Mouse (Mus musculus): ENCODE data around the gene Sirpa. TPM values are rescaled to one million over a fixed set of nuclear protein-coding genes. Genes with fewer than 3 reads are reported as not detected.
A peak's percentile ranks its signal among the peaks of the same experiment; 100 is the strongest.

Sirpa gene
- total and polyA plus RNA-seq, 3 experiments, result 20.4 to 30.6 (median 27.1) TPM

- TF ChIP-seq IRF4 (IDR thresholded peaks at IDR 0.05; ENCODE audit: low read depth, low read length) (peak; percentile 63), MAZ (IDR thresholded peaks at IDR 0.05; ENCODE audit: low read depth, low read length) (no peak), MAFK (IDR thresholded peaks at IDR 0.05; ENCODE audit: insufficient replicate concordance, low read length) (no peak)
- dilution Hi-C loops (cut with MboI; ENCODE audit: extremely low pct_ligation_motif_present, extremely low pct_unique_long_range_greater_than_20kb, low sequenced_read_pairs) (no loop called here), in situ Hi-C loops (cut with MboI; ENCODE audit: low pct_ligation_motif_present, low pct_unique_long_range_greater_than_20kb, low sequenced_read_pairs) (no loop called here)
- no peaks in the 10 kb centered on the region for H3K9me3 ChIP-seq (replicated peaks; ENCODE audit: low read length)
- DNase-seq (ENCODE audit: extremely low read depth), result peak; percentile 78
- H3K27ac ChIP-seq (ENCODE audit: insufficient read depth, low read depth), result peak overlapping the region; percentile 78; the same call in 1 of the 2 replicates
- H3K4me2 ChIP-seq (ENCODE audit: insufficient read depth, low read depth, poor library complexity, severe bottlenecking), result peak overlapping the region; percentile 43; the same call in 1 of the 2 replicates
- H3K9ac ChIP-seq (ENCODE audit: insufficient read depth, low read depth), result no peak overlapping the region
- H3K4me3 ChIP-seq (replicated peaks in 1 of 3; ENCODE audit: low read depth in 2 of 3, low read length in 2 of 3, poor library complexity in 1 of 3), result no peak overlapping the region
- H3K4me1 ChIP-seq (ENCODE audit: control insufficient read depth in 1 of 2, insufficient read depth in 2 of 2), result peaks cover 26 to 57% of the 10 kb centered on the region in 2 experiments
- no peaks in the 10 kb centered on the region for H3K79me2 ChIP-seq (replicated peaks; ENCODE audit: control insufficient read depth, extremely low read depth, insufficient read depth, poor library complexity, severe bottlenecking)
- peaks cover 13 to 63% of the 10 kb centered on the region in 2 experiments for H3K36me3 ChIP-seq (replicated peaks in 1 of 2; ENCODE audit: control insufficient read depth in 1 of 2, insufficient read depth in 1 of 2, low read length in 1 of 2)
- no peaks in the 10 kb centered on the region for H3K27me3 ChIP-seq (replicated peaks)
Observed at GRCm38 (mm10) chr2:129625845-129626244, 33.2 kb downstream of the Sirpa start.

- peak; percentile 34; the same call in 1 of the 2 replicates for TF ChIP-seq IRF4 (IDR thresholded peaks at IDR 0.05; ENCODE audit: low read depth, low read length)
- TF ChIP-seq BHLHE40 (IDR thresholded peaks at IDR 0.05; ENCODE audit: low read depth, low read length), result peak; percentile 64; the same call in 1 of the 2 replicates
- TF ChIP-seq MAX (IDR thresholded peaks at IDR 0.05; ENCODE audit: low read length), result 0 out of 2 replicates have a peak, but pooled peaks have one; percentile 21
- no peak for TF ChIP-seq RAD21 (IDR thresholded peaks at IDR 0.05; ENCODE audit: low read depth, low read length)
- no peak for TF ChIP-seq POLR2A (IDR thresholded peaks at IDR 0.05; ENCODE audit: low read depth, low read length)
- 0 out of 2 replicates have a peak, but pooled peaks have one; percentile 9 for TF ChIP-seq MAFK (IDR thresholded peaks at IDR 0.05; ENCODE audit: insufficient replicate concordance, low read length)
- TF ChIP-seq EP300 (IDR thresholded peaks at IDR 0.05; ENCODE audit: low read length), result peak; percentile 13; the same call in 1 of the 2 replicates
- Histone ChIP-seq H3K27me3 (replicated peaks) (no peaks in the 10 kb centered on the region), H3K4me3 (replicated peaks in 1 of 3; ENCODE audit: low read depth in 2 of 3, low read length in 2 of 3, poor library complexity in 1 of 3) (no peak overlapping the region), H3K9ac (ENCODE audit: insufficient read depth, low read depth) (no peak overlapping the region), H3K79me2 (replicated peaks; ENCODE audit: control insufficient read depth, extremely low read depth, insufficient read depth, poor library complexity, severe bottlenecking) (no peaks in the 10 kb centered on the region), H3K4me2 (ENCODE audit: insufficient read depth, low read depth, poor library complexity, severe bottlenecking) (peak overlapping the region; percentile 61), H3K4me1 (ENCODE audit: control insufficient read depth in 1 of 2, insufficient read depth in 2 of 2) (peaks cover 26 to 56% of the 10 kb centered on the region in 2 experiments), H3K9me3 (replicated peaks; ENCODE audit: low read length) (no peaks in the 10 kb centered on the region), H3K27ac (ENCODE audit: insufficient read depth, low read depth) (peak overlapping the region; percentile 78), H3K36me3 (replicated peaks in 1 of 2; ENCODE audit: control insufficient read depth in 1 of 2, insufficient read depth in 1 of 2, low read length in 1 of 2) (peaks cover 15 to 63% of the 10 kb centered on the region in 2 experiments)
- DNase-seq (ENCODE audit: extremely low read depth), result peak; percentile 71
- in situ Hi-C loops (cut with MboI; ENCODE audit: low pct_ligation_motif_present, low pct_unique_long_range_greater_than_20kb, low sequenced_read_pairs), result no loop called here
- dilution Hi-C loops (cut with MboI; ENCODE audit: extremely low pct_ligation_motif_present, extremely low pct_unique_long_range_greater_than_20kb, low sequenced_read_pairs), result no loop called here
Observed at GRCm38 (mm10) chr2:129626621-129627061, 34.0 kb downstream of the Sirpa start.

- Histone ChIP-seq H3K4me1 (ENCODE audit: control insufficient read depth in 1 of 2, insufficient read depth in 2 of 2) (peaks cover 26 to 52% of the 10 kb centered on the region in 2 experiments), H3K27ac (ENCODE audit: insufficient read depth, low read depth) (peak overlapping the region; percentile 78; the same call in 1 of the 2 replicates), H3K4me3 (replicated peaks in 1 of 3; ENCODE audit: low read depth in 2 of 3, low read length in 2 of 3, poor library complexity in 1 of 3) (no peak overlapping the region), H3K4me2 (ENCODE audit: insufficient read depth, low read depth, poor library complexity, severe bottlenecking) (peak overlapping the region; percentile 61; the same call in 1 of the 2 replicates), H3K9ac (ENCODE audit: insufficient read depth, low read depth) (no peak overlapping the region), H3K9me3 (replicated peaks; ENCODE audit: low read length) (no peaks in the 10 kb centered on the region), H3K36me3 (replicated peaks in 1 of 2; ENCODE audit: control insufficient read depth in 1 of 2, insufficient read depth in 1 of 2, low read length in 1 of 2) (peaks cover 15 to 60% of the 10 kb centered on the region in 2 experiments), H3K79me2 (replicated peaks; ENCODE audit: control insufficient read depth, extremely low read depth, insufficient read depth, poor library complexity, severe bottlenecking) (no peaks in the 10 kb centered on the region), H3K27me3 (replicated peaks) (no peaks in the 10 kb centered on the region)
- dilution Hi-C loops (cut with MboI; ENCODE audit: extremely low pct_ligation_motif_present, extremely low pct_unique_long_range_greater_than_20kb, low sequenced_read_pairs), result no loop called here
- in situ Hi-C loops (cut with MboI; ENCODE audit: low pct_ligation_motif_present, low pct_unique_long_range_greater_than_20kb, low sequenced_read_pairs), result no loop called here
- peak; percentile 70 for DNase-seq (ENCODE audit: extremely low read depth)
- TF ChIP-seq ZNF384 (IDR thresholded peaks at IDR 0.05; ENCODE audit: low read depth, low read length) (0 out of 2 replicates have a peak, but pooled peaks have one; percentile 35), USF1 (IDR thresholded peaks at IDR 0.05; ENCODE audit: low read depth, low read length) (no peak), SMC3 (IDR thresholded peaks at IDR 0.05; ENCODE audit: low read depth, low read length) (no peak), MAX (IDR thresholded peaks at IDR 0.05; ENCODE audit: low read length) (no peak), CTCF (conservative IDR thresholded peaks at IDR 0.05 in 1 of 2, IDR thresholded peaks at IDR 0.05 in 1 of 2; ENCODE audit: low read depth in 2 of 2, low read length in 2 of 2) (no peak), ETS1 (conservative IDR thresholded peaks at IDR 0.05; ENCODE audit: low read depth, low read length) (peak; percentile 56; the same call in 1 of the 2 replicates), NELFE (IDR thresholded peaks at IDR 0.05; ENCODE audit: low read depth, low read length) (no peak), EP300 (IDR thresholded peaks at IDR 0.05; ENCODE audit: low read length) (peak; percentile 52), JUN (IDR thresholded peaks at IDR 0.05; ENCODE audit: insufficient read depth, low read depth, low read length) (0 out of 2 replicates have a peak, but pooled peaks have one; percentile 18)
Observed at GRCm38 (mm10) chr2:129627133-129627532, 34.5 kb downstream of the Sirpa start.
